Mouse (Mus musculus): Measurements from ENCODE around the gene Mpl.

Gene Mpl

GRCm38 (mm10) chr4:118427768-118428451 lies 29.4 kb downstream of the Mpl start, which contains the start of gene Elovl1:
Elovl1 (plus strand) TSS chr4:118428093.
- DNase-seq (ENCODE audit: low spot score in 2 of 2), result peak; percentile 52 to 54

- DNase-seq (ENCODE audit: low spot score in 2 of 2), result no peak
These were observed 29.9 kb downstream of the Mpl start for GRCm38 (mm10) chr4:118427415-118427767.

- DNase-seq (ENCODE audit: low spot score in 2 of 2), result no peak
These were observed 31.9 kb downstream of the Mpl start for GRCm38 (mm10) chr4:118425374-118425773.

- no peak for DNase-seq (ENCODE audit: low spot score in 2 of 2)
These were observed 32.7 kb downstream of the Mpl start for GRCm38 (mm10) chr4:118424541-118425160.

- no peak for DNase-seq (ENCODE audit: low spot score in 2 of 2)
These were observed 35.9 kb downstream of the Mpl start for GRCm38 (mm10) chr4:118421384-118421783.

- no peak for DNase-seq (ENCODE audit: low spot score in 2 of 2)
These were observed 40.1 kb downstream of the Mpl start for GRCm38 (mm10) chr4:118417112-118417797.

- DNase-seq (ENCODE audit: low spot score in 2 of 2), result peak in 1 of 2 experiments; percentile 34
These were observed 41.0 kb downstream of the Mpl start for GRCm38 (mm10) chr4:118416329-118416728.

- no peak for DNase-seq (ENCODE audit: low spot score in 2 of 2)
These were observed 41.5 kb downstream of the Mpl start for GRCm38 (mm10) chr4:118415779-118416178.

- no peak for DNase-seq (ENCODE audit: low spot score in 2 of 2)
These were observed 43.8 kb downstream of the Mpl start for GRCm38 (mm10) chr4:118413553-118413952.

- no peak for DNase-seq (ENCODE audit: low spot score in 2 of 2)
These were observed 46.4 kb downstream of the Mpl start for GRCm38 (mm10) chr4:118410871-118411270.

GRCm38 (mm10) chr4:118409142-118409900 lies 48.0 kb downstream of the Mpl start, which contains the start of the genes Szt2 and Med8:
Szt2 (minus strand) TSS chr4:118409273.
Med8 (plus strand) TSS chr4:118409337.
- DNase-seq (ENCODE audit: low spot score in 2 of 2), result peak; percentile 84 to 85

GRCm38 (mm10) chr4:118402701-118403100 lies 54.6 kb downstream of the Mpl start:
- DNase-seq (ENCODE audit: low spot score in 2 of 2), result no peak

GRCm38 (mm10) chr4:118401918-118402317 lies 55.4 kb downstream of the Mpl start:
- no peak for DNase-seq (ENCODE audit: low spot score in 2 of 2)

- no peak for DNase-seq (ENCODE audit: low spot score in 2 of 2)
These were observed 55.9 kb downstream of the Mpl start for GRCm38 (mm10) chr4:118401421-118401820.

- no peak for DNase-seq (ENCODE audit: low spot score in 2 of 2)
These were observed 58.9 kb downstream of the Mpl start for GRCm38 (mm10) chr4:118398400-118398799.

GRCm38 (mm10) chr4:118396433-118396832 lies 60.9 kb downstream of the Mpl start:
- DNase-seq (ENCODE audit: low spot score in 2 of 2), result no peak

GRCm38 (mm10) chr4:118395289-118395688 lies 62.0 kb downstream of the Mpl start:
- DNase-seq (ENCODE audit: low spot score in 2 of 2), result no peak

- no peak for DNase-seq (ENCODE audit: low spot score in 2 of 2)
These were observed 62.8 kb downstream of the Mpl start for GRCm38 (mm10) chr4:118394505-118394904.

Data from frontal cortex, postnatal 14 days (tissue).